Mouse (Mus musculus) ES-E14 (cell line): ENCODE measurements around the gene Iqgap2. TPM values are rescaled to one million over a fixed set of nuclear protein-coding genes. Genes with fewer than 3 reads are reported as not detected.

Source experiments
- DNase-seq: peaks from one replicate; pipeline ENCODE4 v3.0.0-alpha.2; 2013; ENCODE audit warnings: low read depth, low spot score
- H3K27ac ChIP-seq: 2 replicates; pipeline ENCODE4 v1.5.1; 2012; ENCODE audit warnings: low read depth, mild to moderate bottlenecking, low read length, moderate library complexity, mixed read lengths; ENCODE audit not compliant: poor library complexity, insufficient read depth, severe bottlenecking
- H3K36me3 ChIP-seq: 2 replicates; pipeline ENCODE4 v1.6.1; 2012; ENCODE audit warnings: mild to moderate bottlenecking, low read length, moderate library complexity, mixed read lengths; ENCODE audit not compliant: control insufficient read depth, poor library complexity, insufficient read depth, severe bottlenecking
- H3K4me1 ChIP-seq, 2 experiments: fragments of 150-350 bp in 1 of 2; sonication (generic) in 1 of 2; 2 replicates each; pipeline ENCODE4 v1.6.1; 2012; ENCODE audit warnings: low read length in 2 of 2, mild to moderate bottlenecking in 1 of 2, mixed read lengths in 1 of 2; ENCODE audit not compliant: control insufficient read depth in 2 of 2, insufficient read depth in 2 of 2, poor library complexity in 1 of 2
- H3K4me3 ChIP-seq, 2 experiments: fragments of 150-350 bp in 1 of 2; sonication (generic) in 1 of 2; 2 replicates each; pipeline ENCODE4 v1.5.1; 2012; ENCODE audit warnings: low read length in 2 of 2, low read depth in 1 of 2, mild to moderate bottlenecking in 1 of 2, mixed read lengths in 1 of 2; ENCODE audit not compliant: insufficient read depth in 1 of 2, poor library complexity in 1 of 2, severe bottlenecking in 1 of 2
- H3K9ac ChIP-seq: 2 replicates; pipeline ENCODE4 v1.6.1; 2012; ENCODE audit warnings: low read depth, mild to moderate bottlenecking, low read length, mixed read lengths; ENCODE audit not compliant: poor library complexity, insufficient read depth, severe bottlenecking
- H3K9me3 ChIP-seq: fragments of 150-350 bp; sonication (generic); 2 replicates; pipeline ENCODE4 v1.6.1; 2012; ENCODE audit warnings: low read depth, mild to moderate bottlenecking, low read length; ENCODE audit not compliant: control insufficient read depth, insufficient read depth
- CHD2 ChIP-seq: IDR thresholded peaks from 2 replicates; pipeline ENCODE4 v1.6.1; 2014; ENCODE audit warnings: mild to moderate bottlenecking, low read depth, low read length, inconsistent platforms
- HCFC1 ChIP-seq: IDR thresholded peaks from 2 replicates; pipeline ENCODE4 v1.6.1; 2012; ENCODE audit warnings: low read length, inconsistent platforms, borderline replicate concordance; ENCODE audit not compliant: insufficient read depth
- MAFK ChIP-seq: IDR thresholded peaks from 2 replicates; pipeline ENCODE4 v1.6.1; 2014; ENCODE audit warnings: mild to moderate bottlenecking, low read depth, low read length, inconsistent platforms; ENCODE audit not compliant: insufficient read depth
- ZC3H11A ChIP-seq: IDR thresholded peaks from 2 replicates; pipeline ENCODE4 v1.6.1; 2012; ENCODE audit warnings: low read depth, mild to moderate bottlenecking, inconsistent platforms, low read length, borderline replicate concordance
- ZNF384 ChIP-seq: IDR thresholded peaks from 2 replicates; pipeline ENCODE4 v1.6.1; 2012; ENCODE audit warnings: low read depth, low read length, inconsistent platforms
- in situ Hi-C, 2 experiments: fragments of 600-800 bp; cut with MboI; formaldehyde crosslinking; loops; one replicate each; pipeline ENCODE4 v1.15.1; 2025; ENCODE audit warnings: low sequenced_read_pairs in 2 of 2, inconsistent platforms in 1 of 2; ENCODE audit not compliant: unreplicated experiment in 2 of 2
- total RNA-seq: library from RNA; depleted of rRNA; stranded (reverse); fragments of 300-350 nt; gene quantifications from 2 replicates; pipeline ENCODE4 v1.2.3, GENCODE M21; 2012

The Iqgap2 gene
- total RNA-seq, 1 experiment = 15.0 TPM

GRCm38 (mm10) chr13:95810796-95811195 is 80.9 kb downstream of the Iqgap2 start:
- Histone ChIP-seq H3K27ac (no peak overlapping the region), H3K9ac (no peak overlapping the region), H3K36me3 (no peaks in the 10 kb centered on the region), H3K4me1 (peaks cover 0 to 4% of the 10 kb centered on the region in 2 experiments; a peak in 1 of 4 replicates), H3K9me3 (no peaks in the 10 kb centered on the region), H3K4me3 (no peak overlapping the region)
- DNase-seq = no peak
- in situ Hi-C loops = no loop called here
- TF ChIP-seq ZNF384 (no peak), HCFC1 (no peak), MAFK (no peak), ZC3H11A (no peak), CHD2 (no peak)

DNA sequence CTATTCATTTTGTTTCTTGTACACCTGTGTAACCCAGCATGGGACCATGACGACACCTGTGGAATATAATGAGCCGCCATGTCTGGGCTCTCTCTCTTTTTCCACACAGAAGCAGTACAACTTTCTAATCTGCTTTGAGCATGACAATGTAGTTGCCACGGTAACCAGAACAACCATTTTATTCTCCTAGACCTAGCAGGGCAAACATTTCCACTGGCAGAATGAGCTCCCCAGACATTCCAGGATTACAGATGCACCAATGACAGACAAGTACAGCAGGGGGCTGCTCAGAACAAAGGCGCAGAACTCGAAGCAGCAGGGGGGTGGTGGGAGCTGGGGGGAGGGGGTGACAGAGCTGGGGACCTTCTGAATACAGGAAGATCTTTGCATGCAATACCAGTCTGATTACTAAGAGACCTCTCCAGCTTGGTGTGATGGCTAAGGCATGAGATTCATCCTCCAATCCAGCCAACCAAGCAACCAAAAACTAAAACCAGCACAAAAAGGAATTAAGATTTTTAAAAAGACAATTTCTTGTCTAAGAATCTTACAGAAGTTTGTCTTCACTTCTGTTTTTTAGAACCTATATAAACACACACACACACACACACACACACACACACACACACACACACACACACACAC is 84.5 kb downstream of the Iqgap2 start:
- Histone ChIP-seq H3K4me3 (no peak overlapping the region), H3K27ac (no peak overlapping the region), H3K9me3 (no peaks in the 10 kb centered on the region), H3K4me1 (peaks cover 0 to 8% of the 10 kb centered on the region in 2 experiments; a peak in 1 of 4 replicates), H3K9ac (no peak overlapping the region), H3K36me3 (no peaks in the 10 kb centered on the region)
- DNase-seq = peak; percentile 39
- TF ChIP-seq MAFK (no peak), ZC3H11A (no peak), HCFC1 (no peak), ZNF384 (no peak), CHD2 (no peak)
- in situ Hi-C loops = no loop called here

DNA sequence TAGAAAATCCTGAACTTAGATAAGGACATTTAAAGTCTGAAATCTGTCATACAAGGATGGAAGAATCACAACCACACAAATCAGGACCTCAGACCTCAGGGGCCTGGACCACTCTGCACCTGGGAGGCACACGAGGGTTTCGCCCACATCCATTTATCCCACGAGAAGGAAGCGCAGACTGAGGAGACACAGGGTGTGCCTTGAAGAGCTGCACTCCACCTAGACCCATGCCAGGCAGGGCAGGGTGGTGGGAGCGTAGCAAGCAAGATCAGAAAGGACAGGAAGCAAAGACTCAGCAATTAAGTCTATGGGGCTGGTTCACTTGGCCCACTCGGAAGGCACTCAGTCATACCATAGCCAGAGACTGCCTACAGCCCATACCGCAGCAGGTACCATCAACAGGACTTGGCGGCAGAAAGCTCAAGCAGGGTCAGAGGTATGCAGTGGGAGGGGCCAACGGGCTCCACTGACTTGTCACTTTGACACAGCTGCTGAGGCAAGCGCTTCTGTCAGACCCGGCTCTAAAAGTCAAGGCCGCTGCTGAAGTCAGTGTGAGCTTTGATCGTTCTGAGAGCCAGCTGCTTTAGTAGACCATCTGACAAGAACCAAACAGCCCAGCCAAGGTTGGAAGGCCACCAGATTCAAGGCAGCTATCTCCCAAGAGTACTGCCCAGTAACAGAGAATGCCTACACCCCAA is 86.1 kb downstream of the Iqgap2 start:
- Histone ChIP-seq H3K4me1 (peaks cover 0 to 8% of the 10 kb centered on the region in 2 experiments; a peak in 1 of 4 replicates), H3K9ac (no peak overlapping the region), H3K4me3 (no peak overlapping the region), H3K27ac (no peak overlapping the region), H3K9me3 (no peaks in the 10 kb centered on the region), H3K36me3 (no peaks in the 10 kb centered on the region)
- in situ Hi-C loops = no loop called here
- DNase-seq = peak; percentile 31
- TF ChIP-seq HCFC1 (no peak), ZNF384 (no peak), MAFK (no peak), CHD2 (no peak)

- no peak for TF ChIP-seq CHD2
- TF ChIP-seq MAFK = no peak
- no peak for TF ChIP-seq ZNF384
- no peak for TF ChIP-seq ZC3H11A
- TF ChIP-seq HCFC1 = no peak
- DNase-seq = no peak
- in situ Hi-C loops = no loop called here
- no peak overlapping the region for H3K9ac ChIP-seq
- no peak overlapping the region for H3K27ac ChIP-seq
- H3K36me3 ChIP-seq = no peaks in the 10 kb centered on the region
- peaks cover 0 to 8% of the 10 kb centered on the region in 2 experiments; a peak in 1 of 4 replicates for H3K4me1 ChIP-seq
- no peak overlapping the region for H3K4me3 ChIP-seq
- H3K9me3 ChIP-seq = no peaks in the 10 kb centered on the region
These were observed 87.6 kb downstream of the Iqgap2 start for GRCm38 (mm10) chr13:95804113-95804512.

GRCm38 (mm10) chr13:95800925-95801324 is 90.8 kb downstream of the Iqgap2 start:
- DNase-seq = no peak
- H3K4me3 ChIP-seq = no peak overlapping the region
- in situ Hi-C loops = no loop called here

More at GRCm38 (mm10) chr13:95800925-95801324, 90.8 kb downstream of the Iqgap2 start:
- H3K27ac ChIP-seq = no peak overlapping the region
- no peaks in the 10 kb centered on the region for H3K9me3 ChIP-seq
- H3K4me1 ChIP-seq = peaks cover 0 to 5% of the 10 kb centered on the region in 2 experiments; a peak in 1 of 4 replicates
- H3K9ac ChIP-seq = no peak overlapping the region
- TF ChIP-seq HCFC1 = no peak
- no peak for TF ChIP-seq CHD2
- no peak for TF ChIP-seq MAFK
- TF ChIP-seq ZC3H11A = no peak
- TF ChIP-seq ZNF384 = no peak
- no peaks in the 10 kb centered on the region for H3K36me3 ChIP-seq
